Mouse (Mus musculus) liver, adult (tissue): Measurements from ENCODE around the gene Ttc22.
A peak's percentile ranks its signal among the peaks of the same experiment; 100 is the strongest.

Experiments
- GATA4 ChIP-seq: IDR thresholded peaks from 2 replicates; pipeline ENCODE4 v1.6.1; 2014; ENCODE audit warnings: mild to moderate bottlenecking, low read length; ENCODE audit not compliant: insufficient replicate concordance

Ttc22 gene

GRCm38 (mm10) chr4:106634086-106634479, 11.9 kb downstream of the Ttc22 start:
- TF ChIP-seq GATA4: no peak

DNA sequence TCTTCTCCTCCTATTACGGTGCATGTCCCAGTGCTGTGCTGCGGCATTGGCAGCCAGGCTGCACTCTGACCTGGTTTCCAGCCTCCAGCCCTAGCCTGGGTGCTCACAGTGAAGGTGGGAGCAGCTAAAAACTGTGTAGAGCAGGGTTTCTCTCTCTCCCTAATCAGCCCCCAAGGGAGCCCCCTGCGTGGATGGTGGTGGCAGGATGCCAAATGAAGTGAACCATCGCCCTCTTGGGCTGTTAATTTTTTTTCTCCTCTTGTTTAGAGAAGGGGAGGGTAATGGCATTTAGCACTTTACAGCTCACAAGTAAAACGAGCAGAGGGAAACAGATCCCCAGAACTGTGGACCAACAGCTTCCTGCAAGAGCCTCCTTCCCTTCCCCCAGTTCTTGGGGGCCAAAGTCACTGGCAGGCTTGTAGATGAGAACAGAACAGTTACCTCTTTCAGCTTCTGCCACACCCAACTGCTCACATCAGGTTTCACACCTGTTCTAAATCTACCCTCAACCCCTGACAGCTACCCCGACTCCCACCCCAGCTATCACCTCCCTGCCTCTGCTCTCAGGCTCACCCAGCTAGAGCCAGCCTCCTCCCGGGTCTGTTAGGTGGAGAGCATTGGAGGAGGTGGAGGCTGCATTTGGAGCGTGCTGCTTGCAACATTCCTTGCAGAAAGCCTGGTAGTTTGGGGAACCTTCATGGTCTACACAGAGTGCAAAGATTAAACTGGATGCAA, 21.4 kb downstream of the Ttc22 start:
- TF ChIP-seq GATA4: no peak

DNA sequence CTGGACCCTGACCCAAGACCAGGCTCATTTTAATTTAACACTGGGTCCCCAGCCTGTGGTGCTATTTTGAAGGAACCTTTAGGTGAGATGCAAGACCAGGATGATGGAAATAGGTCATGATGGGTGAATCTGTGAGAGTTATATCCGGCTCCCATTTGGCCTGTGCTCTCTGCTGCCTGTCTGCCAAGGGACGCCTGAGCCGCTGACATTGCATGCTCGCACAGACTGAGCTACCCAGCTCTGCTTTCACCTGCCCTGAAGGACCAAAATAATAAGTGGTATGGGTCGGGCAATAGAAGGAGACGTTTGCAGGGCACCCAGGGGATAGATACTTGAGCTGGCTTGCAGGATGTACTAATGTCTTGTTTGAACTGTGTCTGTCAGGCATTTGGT, 22.0 kb downstream of the Ttc22 start:
- TF ChIP-seq GATA4: no peak

GRCm38 (mm10) chr4:106645797-106646196, 23.6 kb downstream of the Ttc22 start:
- no peak for TF ChIP-seq GATA4

- TF ChIP-seq GATA4: no peak
These were observed 24.9 kb downstream of the Ttc22 start for GRCm38 (mm10) chr4:106647137-106647536.

GRCm38 (mm10) chr4:106650833-106651527, 28.7 kb downstream of the Ttc22 start, which contains the start of gene Pars2:
Gene Pars2 (plus strand): TSS chr4:106651069.
- no peak for TF ChIP-seq GATA4

GRCm38 (mm10) chr4:106652546-106652945, 30.3 kb downstream of the Ttc22 start:
- TF ChIP-seq GATA4: no peak

GRCm38 (mm10) chr4:106653051-106653450, 30.8 kb downstream of the Ttc22 start:
- TF ChIP-seq GATA4: no peak

DNA sequence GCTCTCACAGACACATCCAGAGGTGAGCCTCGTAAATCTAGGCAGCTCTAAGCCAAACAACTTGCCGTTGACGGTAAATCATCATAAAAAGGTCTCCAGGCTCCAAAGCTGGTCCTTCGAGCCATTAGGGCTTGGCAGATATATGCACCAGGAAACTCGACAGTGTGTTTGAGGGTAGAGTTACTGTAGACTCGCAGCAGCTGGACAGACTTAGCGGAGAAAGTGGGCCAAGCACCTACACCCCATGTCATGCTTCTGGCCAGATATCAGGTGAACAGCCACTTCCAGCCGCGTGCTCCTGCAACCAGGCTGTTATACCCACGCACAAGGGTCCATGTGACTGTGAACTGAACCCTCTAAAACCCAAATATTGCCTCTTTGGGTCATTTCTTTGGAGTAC, 33.4 kb downstream of the Ttc22 start:
- no peak for TF ChIP-seq GATA4

- no peak for TF ChIP-seq GATA4
These were observed 41.8 kb downstream of the Ttc22 start for GRCm38 (mm10) chr4:106663956-106664470.

DNA sequence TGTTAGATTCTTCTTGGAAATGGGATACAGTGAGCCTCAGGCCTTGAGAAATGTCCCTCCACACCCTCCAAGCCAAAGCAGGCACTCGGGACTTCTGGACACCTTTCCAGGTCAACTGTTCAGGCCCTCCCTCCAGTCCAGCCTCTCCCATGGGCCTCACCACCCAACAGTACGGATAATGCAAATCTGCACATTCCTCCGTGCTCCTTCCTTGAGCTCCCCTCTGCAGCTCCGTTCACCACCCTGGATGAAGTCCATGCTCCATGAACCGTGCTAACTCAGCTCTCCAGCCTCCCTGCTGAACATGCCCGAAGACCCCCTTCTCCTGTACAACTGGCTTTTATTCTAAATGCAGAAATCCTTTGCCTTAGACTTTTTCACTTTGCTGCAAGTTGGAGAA, 42.5 kb downstream of the Ttc22 start:
- no peak for TF ChIP-seq GATA4

DNA sequence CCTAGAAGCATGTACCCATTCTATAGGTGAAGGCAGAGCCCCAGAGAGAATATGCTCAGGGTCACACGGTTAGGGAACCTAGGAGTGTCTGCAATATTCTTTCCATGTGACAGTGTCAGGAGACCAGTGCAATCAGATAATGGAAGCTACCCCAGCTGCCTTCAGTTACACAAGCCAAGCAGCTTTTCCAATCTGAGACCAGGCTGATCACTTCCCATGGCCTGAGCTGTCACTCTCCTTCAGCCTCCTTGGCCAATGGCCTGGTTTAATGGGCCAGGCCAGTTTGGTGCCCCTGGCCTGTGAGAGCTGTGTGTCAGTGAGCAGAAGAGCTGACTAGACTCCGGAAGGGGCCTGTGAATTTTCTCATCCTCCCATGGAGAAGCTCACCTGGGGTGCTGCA, 43.0 kb downstream of the Ttc22 start:
- no peak for TF ChIP-seq GATA4

- TF ChIP-seq GATA4: no peak
These were observed 43.4 kb downstream of the Ttc22 start for GRCm38 (mm10) chr4:106665673-106666072.

DNA sequence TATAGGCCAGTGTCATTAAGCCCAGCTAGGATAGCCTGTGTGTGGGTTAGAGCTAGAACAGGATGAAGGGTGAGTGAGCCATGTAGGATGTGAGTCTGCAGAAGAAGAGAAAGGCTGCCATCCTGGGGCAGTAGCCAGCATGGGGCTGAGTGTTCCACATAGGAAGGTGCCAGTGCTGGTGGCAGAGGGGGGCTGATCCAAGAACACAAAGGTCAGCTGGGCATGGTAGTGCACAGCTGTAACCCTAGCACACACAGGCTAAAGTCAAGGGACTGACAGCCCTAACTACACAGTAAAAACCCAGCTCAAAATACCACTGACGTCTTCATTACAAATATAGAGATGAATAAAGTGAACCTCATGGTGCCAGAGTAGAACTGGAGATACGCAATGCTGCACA, 44.3 kb downstream of the Ttc22 start:
- no peak for TF ChIP-seq GATA4

- TF ChIP-seq GATA4: no peak
These were observed 54.5 kb downstream of the Ttc22 start for GRCm38 (mm10) chr4:106676749-106677148.

- TF ChIP-seq GATA4: peak; percentile 54; the same call in 1 of the 2 replicates
These were observed 56.3 kb downstream of the Ttc22 start, which contains the start of gene Ttc4 for GRCm38 (mm10) chr4:106678442-106679118. Gene Ttc4 (minus strand): TSS chr4:106678944.
